Mouse (Mus musculus) olfactory bulb, adult 2 months (tissue): Measurements from ENCODE around the gene Rnf144b.

Source experiments
- CTCF ChIP-seq: fragments of 200-500 bp; IDR thresholded peaks from 2 replicates; pipeline ENCODE4 v1.5.1; 2012; ENCODE audit warnings: low read depth, mild to moderate bottlenecking, low read length, moderate library complexity; ENCODE audit not compliant: insufficient read depth
- POLR2A ChIP-seq: fragments of 200-500 bp; IDR thresholded peaks from 2 replicates; pipeline ENCODE4 v1.6.1; 2012; ENCODE audit warnings: mild to moderate bottlenecking, low read depth, low read length, moderate library complexity; ENCODE audit not compliant: insufficient read depth

DNA sequence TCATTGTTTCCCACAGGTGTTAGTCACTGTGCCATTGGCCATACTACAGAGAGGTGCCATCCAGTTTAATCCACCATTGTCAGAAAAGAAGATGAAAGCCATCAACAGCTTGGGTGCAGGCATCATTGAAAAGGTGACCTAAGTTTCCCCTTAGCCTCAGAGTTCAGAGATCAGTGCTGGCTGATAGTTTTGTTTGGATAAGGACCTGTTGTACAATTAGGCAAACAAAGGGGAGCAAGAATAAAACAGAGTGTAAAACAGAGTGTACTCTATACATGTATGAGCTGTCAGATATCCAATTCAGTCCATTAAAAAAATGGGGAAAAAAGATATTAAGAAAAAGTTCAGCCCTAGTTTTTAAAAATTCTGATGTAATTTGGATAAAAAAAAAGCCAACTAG is 45.1 kb upstream of the Rnf144b start:
- TF ChIP-seq CTCF (no peak), POLR2A (no peak)
